Comparison of ENCODE assay signal across 8 mouse cellular contexts in genomic region chr11:95668086-95668485, GRCm38 (mm10). TPM values are rescaled to one million over a fixed set of nuclear protein-coding genes. Genes with fewer than 3 reads are reported as not detected.
DNase-seq lines count a peak whose midpoint lies in the region; ATAC-seq and TF ChIP-seq lines count a peak whose summit lies in the region.
"Not testable (repeated sequence)": the region's sequence is repeated elsewhere in the genome, so short reads cannot be mapped to it uniquely, and the experiment has no call there.

No protein-coding gene starts in this region.

- not testable (repeated sequence) for H3K9me3 ChIP-seq in heart, embryonic 13.5 days; intestine, embryonic 14.5 days (ENCODE audit: control insufficient read depth, low read length); liver, embryonic 15.5 days (replicated peaks); midbrain, embryonic 15.5 days

- H3K4me2 ChIP-seq in heart, embryonic 13.5 days, result peak overlapping the region; percentile 82
- peak overlapping the region; percentile 94 for H3K4me2 ChIP-seq in intestine, embryonic 14.5 days (ENCODE audit: low read length)
- peak overlapping the region; percentile 82 for H3K4me2 ChIP-seq in liver, embryonic 15.5 days
- peak overlapping the region; percentile 80; the same call in 1 of the 2 replicates for H3K4me2 ChIP-seq in midbrain, embryonic 15.5 days

- H3K27ac ChIP-seq in embryonic fibroblast, embryonic 13.5 days (ENCODE audit: insufficient read depth, low read length); heart, embryonic 13.5 days (replicated peaks); intestine, embryonic 14.5 days (ENCODE audit: low read depth); left cerebral cortex, adult 2 months; liver, embryonic 15.5 days (replicated peaks); midbrain, embryonic 15.5 days: not testable (repeated sequence)

- TF ChIP-seq CTCF in embryonic fibroblast, embryonic 13.5 days (IDR thresholded peaks at IDR 0.05; ENCODE audit: borderline replicate concordance, insufficient read depth, low read length), result not testable (repeated sequence)
- TF ChIP-seq CTCF in left cerebral cortex, adult 2 months (IDR thresholded peaks at IDR 0.05), result peak; percentile 16

- H3K27me3 ChIP-seq in heart, embryonic 13.5 days (replicated peaks); intestine, embryonic 14.5 days (replicated peaks; ENCODE audit: control insufficient read depth, insufficient read depth, low read length); liver, embryonic 15.5 days; midbrain, embryonic 15.5 days (replicated peaks): not testable (repeated sequence)

- H3K4me1 ChIP-seq in embryonic fibroblast, embryonic 13.5 days (ENCODE audit: control insufficient read depth, insufficient read depth, low read length); intestine, embryonic 14.5 days (replicated peaks; ENCODE audit: control insufficient read depth, insufficient read depth, low read length): not testable (repeated sequence)
- peaks cover 20% of the 10 kb centered on the region for H3K4me1 ChIP-seq in heart, embryonic 13.5 days
- peaks cover 27% of the 10 kb centered on the region for H3K4me1 ChIP-seq in liver, embryonic 15.5 days (replicated peaks)
- peaks cover 13% of the 10 kb centered on the region for H3K4me1 ChIP-seq in midbrain, embryonic 15.5 days

- peak overlapping the region; percentile 94 for H3K4me3 ChIP-seq in embryonic fibroblast, embryonic 13.5 days (ENCODE audit: insufficient read depth, low read length)
- H3K4me3 ChIP-seq in heart, embryonic 13.5 days, result peak overlapping the region; percentile 71
- 0 out of 2 replicates have a peak overlapping the region, but pooled peaks have one; percentile 88 for H3K4me3 ChIP-seq in intestine, embryonic 14.5 days (ENCODE audit: low read depth, low read length)
- H3K4me3 ChIP-seq in left cerebral cortex, adult 2 months; midbrain, embryonic 15.5 days: not testable (repeated sequence)
- peak overlapping the region; percentile 70 for H3K4me3 ChIP-seq in liver, embryonic 15.5 days (replicated peaks)

- intact Hi-C loops in left cerebral cortex, adult 2 months (cut with DNase I), result not testable (repeated sequence)

- 86% methylated on average over 7 of the region's 7 CpGs for WGBS in heart, embryonic 13.5 days
- 88% methylated on average over 7 of the region's 7 CpGs for WGBS in intestine, embryonic 14.5 days
- WGBS in liver, embryonic 15.5 days (ENCODE audit: insufficient replicate concordance), result 78% methylated on average over 7 of the region's 7 CpGs
- 91% methylated on average over 7 of the region's 7 CpGs for WGBS in midbrain, embryonic 15.5 days

- H3K9ac ChIP-seq in heart, embryonic 13.5 days, result peak overlapping the region; percentile 87; the same call in 1 of the 2 replicates
- not testable (repeated sequence) for H3K9ac ChIP-seq in intestine, embryonic 14.5 days (ENCODE audit: low read length); liver, embryonic 15.5 days; midbrain, embryonic 15.5 days

- DNase-seq in A20 (ENCODE audit: low read depth, low spot score) (peak; percentile 41), R1 (ENCODE audit: low read depth, low spot score) (peak; percentile 55)
- DNase-seq in intestine, embryonic 14.5 days (ENCODE audit: low spot score); left cerebral cortex, adult 2 months (ENCODE audit: extremely low spot score in 1 of 2, low spot score in 2 of 2): not testable (repeated sequence)

- not testable (repeated sequence) for TF ChIP-seq POLR2A in embryonic fibroblast, embryonic 13.5 days (IDR thresholded peaks at IDR 0.05; ENCODE audit: low read depth, low read length)

- not testable (repeated sequence) for ATAC-seq in heart, embryonic 13.5 days (ENCODE audit: extremely low read depth, insufficient number of reproducible peaks, low FRiP score, low TSS enrichment); intestine, embryonic 14.5 days (replicated peaks; ENCODE audit: low FRiP score, low TSS enrichment, low read depth); liver, embryonic 15.5 days (ENCODE audit: insufficient read depth); midbrain, embryonic 15.5 days (replicated peaks)

- peaks cover 53% of the 10 kb centered on the region for H3K36me3 ChIP-seq in heart, embryonic 13.5 days
- H3K36me3 ChIP-seq in intestine, embryonic 14.5 days (ENCODE audit: control insufficient read depth, insufficient read depth, low read length), result peaks cover 50% of the 10 kb centered on the region
- H3K36me3 ChIP-seq in liver, embryonic 15.5 days (replicated peaks), result peaks cover 40% of the 10 kb centered on the region
- peaks cover 27% of the 10 kb centered on the region; the same call in 1 of the 2 replicates for H3K36me3 ChIP-seq in midbrain, embryonic 15.5 days (replicated peaks)

RNA-seq across cellular contexts. Expression of gene Phb, which starts 1.3 kb away (rescaled TPM):
- polyA plus RNA-seq in embryonic fibroblast, embryonic 13.5 days (2011; ENCODE audit: insufficient read length, low read depth, missing spikeins), result 157 and 180 TPM in 2 replicates
- polyA plus RNA-seq in heart, embryonic 13.5 days (2015; fragmentation: Nextera tagmentation; extraction: Ambion mirVana), result 241 and 267 TPM in 2 replicates
- 300 and 305 TPM in 2 replicates for polyA plus RNA-seq in intestine, embryonic 14.5 days (2014; fragmentation: Nextera tagmentation; extraction: Ambion mirVana)
- total RNA-seq in left cerebral cortex, adult 2 months (2021), result 10 to 100 TPM; 70.0 to 74.0 TPM
- 113 and 129 TPM in 2 replicates for polyA plus RNA-seq in liver, embryonic 15.5 days (2015; fragmentation: Nextera tagmentation; extraction: Ambion mirVana)
- polyA plus RNA-seq in midbrain, embryonic 15.5 days (2015; fragmentation: Nextera tagmentation; extraction: Ambion mirVana), result 166 and 185 TPM in 2 replicates

RNA-seq across cellular contexts. Expression of gene Zfp652, which starts 44.4 kb away (rescaled TPM):
- polyA plus RNA-seq in embryonic fibroblast, embryonic 13.5 days (2011; ENCODE audit: insufficient read length, low read depth, missing spikeins), result 18.9 and 27.3 TPM in 2 replicates
- polyA plus RNA-seq in heart, embryonic 13.5 days (2015; fragmentation: Nextera tagmentation; extraction: Ambion mirVana), result 10.0 and 13.0 TPM in 2 replicates
- polyA plus RNA-seq in intestine, embryonic 14.5 days (2014; fragmentation: Nextera tagmentation; extraction: Ambion mirVana), result 9.2 and 9.9 TPM in 2 replicates
- total RNA-seq in left cerebral cortex, adult 2 months (2021), result 10 to 100 TPM; 42.3 to 43.5 TPM
- polyA plus RNA-seq in liver, embryonic 15.5 days (2015; fragmentation: Nextera tagmentation; extraction: Ambion mirVana), result 5.5 and 6.2 TPM in 2 replicates
- 28.4 and 28.9 TPM in 2 replicates for polyA plus RNA-seq in midbrain, embryonic 15.5 days (2015; fragmentation: Nextera tagmentation; extraction: Ambion mirVana)

RNA-seq across cellular contexts. Expression of gene B130006D01Rik, which starts 55.3 kb away (rescaled TPM):
- polyA plus RNA-seq in embryonic fibroblast, embryonic 13.5 days (2011; ENCODE audit: insufficient read length, low read depth, missing spikeins), result 0.89 and 0.93 TPM in 2 replicates
- 0.51 and 0.78 TPM in 2 replicates for polyA plus RNA-seq in heart, embryonic 13.5 days (2015; fragmentation: Nextera tagmentation; extraction: Ambion mirVana)
- 1.1 and 2.0 TPM in 2 replicates for polyA plus RNA-seq in intestine, embryonic 14.5 days (2014; fragmentation: Nextera tagmentation; extraction: Ambion mirVana)
- total RNA-seq in left cerebral cortex, adult 2 months (2021), result 1 to 10 TPM; 1.2 TPM
- 0.28 and 0.29 TPM in 2 replicates for polyA plus RNA-seq in liver, embryonic 15.5 days (2015; fragmentation: Nextera tagmentation; extraction: Ambion mirVana)
- 1.1 and 1.7 TPM in 2 replicates for polyA plus RNA-seq in midbrain, embryonic 15.5 days (2015; fragmentation: Nextera tagmentation; extraction: Ambion mirVana)
